Mouse (Mus musculus) G1E (cell line): Measurements from ENCODE around the gene A530032D15Rik.
"Not testable (repeated sequence)": the region's sequence is repeated elsewhere in the genome, so short reads cannot be mapped to it uniquely, and the experiment has no call there.

Experiments used
- CTCF ChIP-seq: IDR thresholded peaks from 2 replicates; pipeline ENCODE4 v1.5.1; 2012; ENCODE audit warnings: low read depth, low read length, inconsistent platforms, mixed read lengths
- GATA1 ChIP-seq: IDR thresholded peaks from 2 replicates; pipeline ENCODE4 v1.6.1; 2012; ENCODE audit warnings: borderline replicate concordance, low read length, inconsistent platforms, mixed read lengths
- GATA2 ChIP-seq: IDR thresholded peaks from 2 replicates; pipeline ENCODE4 v1.6.1; 2012; ENCODE audit warnings: low read depth, low read length, inconsistent platforms, borderline replicate concordance

- not testable (repeated sequence) for TF ChIP-seq CTCF, GATA1, GATA2
Measured at GRCm38 (mm10) chr1:85093011-85093572, 16.6 kb downstream of the A530032D15Rik start.
